Mouse (Mus musculus): ENCODE data around the gene Cryba2.

Cryba2 gene

GRCm38 (mm10) chr1:74893134-74893855 lies at the start of gene Cryba2:
Gene Cryba2, minus strand, starts transcription at chr1:74893143.
- DNase-seq (ENCODE audit: low read depth): no peak

- DNase-seq (ENCODE audit: low read depth): no peak
Observed at GRCm38 (mm10) chr1:74941651-74942360, 48.9 kb upstream of the Cryba2 start.

DNA sequence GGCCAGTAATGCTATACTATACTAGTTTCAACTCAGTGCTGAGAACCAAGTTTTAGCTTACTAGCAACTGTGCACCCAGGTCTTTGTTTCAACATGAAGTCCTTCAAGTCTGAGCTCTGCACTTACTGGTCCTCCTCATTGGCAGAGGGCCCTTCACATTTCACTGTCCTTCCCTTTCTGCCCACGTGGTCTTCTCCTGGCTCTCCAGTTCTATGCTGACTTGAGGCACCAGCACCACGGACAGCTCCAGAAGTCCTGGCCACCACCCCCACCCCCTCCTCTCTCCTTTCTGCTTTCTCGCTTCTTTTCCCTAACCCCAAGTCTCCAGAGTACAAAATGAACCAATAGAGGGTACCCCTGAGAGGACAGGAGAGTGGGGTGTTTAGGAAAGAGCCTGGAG lies 46.8 kb upstream of the Cryba2 start:
- no peak for DNase-seq (ENCODE audit: low read depth)

GRCm38 (mm10) chr1:74936221-74936830 lies 43.4 kb upstream of the Cryba2 start:
- DNase-seq (ENCODE audit: low read depth): no peak

- DNase-seq (ENCODE audit: low read depth): no peak
Observed at GRCm38 (mm10) chr1:74935402-74935801, 42.5 kb upstream of the Cryba2 start, which contains the start of gene Cfap65. Gene Cfap65, minus strand, starts transcription at chr1:74935599.

- no peak for DNase-seq (ENCODE audit: low read depth)
Observed at GRCm38 (mm10) chr1:74927621-74928296, 34.8 kb upstream of the Cryba2 start.

DNA sequence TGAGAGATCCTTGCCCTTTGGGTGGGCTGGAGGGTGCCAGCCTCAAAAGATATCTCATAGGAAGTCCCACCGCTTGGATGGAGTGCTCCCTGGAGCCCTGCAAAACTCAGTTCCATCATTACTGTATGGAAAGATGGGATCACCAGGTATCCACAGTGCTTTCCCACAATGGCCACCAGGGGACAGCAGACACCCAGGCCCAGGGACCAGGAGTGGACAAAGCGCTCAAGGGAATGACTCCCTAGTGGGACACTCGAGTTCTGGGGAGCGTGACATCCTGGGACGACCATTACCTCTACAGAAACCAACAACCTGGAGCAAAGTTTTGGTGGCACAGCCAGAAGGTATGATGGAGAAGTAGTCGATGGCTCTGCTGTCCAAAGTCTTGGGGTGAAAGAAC lies 33.8 kb upstream of the Cryba2 start:
- no peak for DNase-seq (ENCODE audit: low read depth)

- no peak for DNase-seq (ENCODE audit: low read depth)
Observed at GRCm38 (mm10) chr1:74924464-74924863, 31.5 kb upstream of the Cryba2 start.

DNA sequence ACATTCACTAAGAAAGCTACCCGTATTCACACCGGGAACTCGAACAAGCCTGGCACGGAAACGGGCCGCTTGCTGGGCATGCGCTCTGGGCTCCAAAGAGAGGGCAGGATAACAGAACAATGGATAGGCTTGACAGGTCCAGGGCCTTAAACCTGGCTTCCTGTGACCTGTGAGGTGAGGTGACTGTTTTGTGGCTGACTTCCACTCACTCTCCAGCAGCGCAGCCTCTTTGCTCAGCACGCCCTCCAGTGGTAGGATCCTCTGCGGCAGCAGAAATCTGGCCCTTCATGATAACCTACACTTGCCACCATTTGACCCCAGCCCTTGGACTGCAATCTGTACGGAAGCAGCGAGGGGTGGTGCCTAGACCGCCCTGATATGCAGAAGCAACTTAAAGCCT lies 22.8 kb upstream of the Cryba2 start:
- DNase-seq (ENCODE audit: low read depth): no peak

DNA sequence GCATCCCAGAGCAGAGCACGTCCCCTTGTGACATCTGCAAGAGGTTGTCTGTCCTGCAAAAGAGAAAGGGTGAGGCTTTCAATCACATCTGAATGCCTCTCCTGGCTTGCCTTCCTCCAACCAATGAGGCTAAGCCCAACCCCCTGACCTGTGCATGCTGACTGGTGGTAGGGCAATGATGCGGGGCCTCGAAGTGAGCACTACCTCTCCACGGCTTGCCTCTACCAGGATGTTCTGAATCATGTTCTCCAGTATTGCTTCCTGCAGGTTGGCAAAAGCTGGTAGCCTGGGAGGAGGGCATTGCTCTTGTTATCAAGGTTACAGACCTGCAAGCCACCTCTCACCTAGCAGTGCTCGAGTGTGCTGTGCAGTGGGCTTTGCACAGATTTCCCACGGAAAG lies 9.2 kb upstream of the Cryba2 start:
- no peak for DNase-seq (ENCODE audit: low read depth)

DNA sequence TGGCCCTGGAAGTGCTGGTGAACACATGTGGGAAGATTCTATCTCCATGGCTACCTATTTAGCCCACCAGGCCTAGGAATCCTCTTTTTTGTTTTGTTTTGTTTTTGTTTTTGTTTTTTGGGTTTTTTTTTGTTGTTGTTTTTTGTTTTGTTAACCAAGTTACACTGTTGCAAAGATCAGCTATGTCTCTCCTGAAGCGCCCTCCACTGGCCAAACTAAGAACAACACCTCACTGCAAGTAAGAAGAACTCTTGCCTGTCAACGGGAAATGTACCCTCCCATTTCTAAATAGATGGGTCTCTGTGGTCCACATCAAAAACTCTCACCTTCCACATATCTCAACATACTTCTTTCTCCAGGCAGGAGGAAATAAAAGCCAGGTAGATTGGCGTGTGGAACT lies 8.7 kb upstream of the Cryba2 start:
- DNase-seq (ENCODE audit: low read depth): no peak

GRCm38 (mm10) chr1:74900341-74901285 lies 7.7 kb upstream of the Cryba2 start:
- no peak for DNase-seq (ENCODE audit: low read depth)

- no peak for DNase-seq (ENCODE audit: low read depth)
Observed at GRCm38 (mm10) chr1:74898656-74899431, 5.9 kb upstream of the Cryba2 start.

DNA sequence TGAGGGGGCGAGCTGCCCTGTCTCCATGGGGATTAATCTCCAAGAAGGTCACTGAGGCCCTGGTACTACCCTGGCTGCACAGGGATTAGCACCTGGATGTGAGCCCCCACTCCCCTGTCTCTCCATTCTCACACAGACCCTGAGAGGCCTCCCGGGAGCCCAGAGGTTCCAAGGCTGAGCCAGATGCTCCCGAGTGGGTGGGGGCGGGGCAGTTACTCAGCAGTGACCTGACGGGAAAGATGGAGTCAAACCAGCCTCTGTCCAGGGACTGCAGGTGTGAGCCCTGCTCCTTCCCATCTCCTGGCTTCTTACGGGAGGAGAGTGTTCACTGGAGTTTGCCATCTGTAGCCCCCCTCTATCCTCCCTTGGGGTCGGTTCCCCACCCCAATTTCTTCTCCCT lies 5.0 kb upstream of the Cryba2 start:
- DNase-seq (ENCODE audit: low read depth): no peak

DNA sequence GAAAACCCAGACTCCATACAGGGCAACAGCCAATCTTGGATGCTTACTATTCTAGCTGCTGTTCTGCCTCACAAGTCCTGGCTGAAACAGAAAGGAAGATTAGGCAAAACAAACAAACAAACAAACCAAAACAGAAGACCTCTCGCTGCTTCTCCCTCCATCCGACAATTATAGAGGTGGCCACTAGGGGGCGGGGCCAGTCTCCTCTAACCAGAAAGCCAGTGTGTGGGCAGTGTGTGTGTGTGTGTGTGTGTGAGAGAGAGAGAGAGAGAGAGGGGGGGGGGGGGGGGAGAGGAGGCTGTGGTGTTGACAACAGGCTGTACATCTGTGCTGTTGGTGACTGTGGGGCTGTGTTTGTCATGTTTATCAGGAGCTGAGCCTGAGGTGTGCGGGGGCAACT lies 2.0 kb upstream of the Cryba2 start:
- no peak for DNase-seq (ENCODE audit: low read depth)

DNA sequence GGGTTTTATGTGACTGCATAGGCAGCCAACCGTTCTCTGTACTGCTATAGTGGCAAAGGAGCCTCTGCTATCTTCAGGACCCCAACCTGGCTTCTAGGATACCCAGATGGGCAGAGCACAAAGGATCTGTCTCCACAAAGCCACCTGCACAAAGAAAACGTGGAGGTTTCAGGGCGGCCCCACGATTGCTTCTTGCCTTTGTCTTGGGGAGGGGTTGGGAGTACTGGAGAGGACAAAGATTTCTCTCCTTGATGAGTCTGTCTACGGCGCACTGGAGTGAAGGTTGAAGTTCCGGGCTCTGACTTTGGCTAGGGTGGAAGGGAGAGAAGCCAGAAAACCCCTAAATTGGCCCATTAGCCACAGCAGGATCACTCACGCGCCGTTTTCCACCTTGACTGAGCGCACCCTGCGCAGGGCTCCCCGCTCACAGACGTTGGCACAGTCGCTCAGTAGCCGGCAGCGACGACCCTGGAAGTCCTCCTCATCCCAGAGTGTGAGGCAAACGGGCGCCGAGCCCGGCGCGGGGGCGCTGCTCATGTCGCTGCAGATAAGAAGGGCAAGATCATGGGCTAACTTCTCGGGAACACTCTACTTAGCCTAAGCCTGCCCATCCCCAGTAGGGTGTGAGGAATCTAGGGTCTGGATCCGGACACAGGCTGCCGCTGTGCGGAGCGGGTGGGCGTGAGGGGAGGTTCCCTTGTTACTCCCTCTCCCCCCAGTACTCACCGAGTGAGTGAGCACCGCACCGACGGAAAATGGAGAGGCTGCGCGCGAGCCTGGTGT lies 401 bp downstream of the Cryba2 start:
- DNase-seq (ENCODE audit: low read depth): no peak

- no peak for DNase-seq (ENCODE audit: low read depth)
Observed at GRCm38 (mm10) chr1:74891513-74891912, 1.4 kb downstream of the Cryba2 start.

DNA sequence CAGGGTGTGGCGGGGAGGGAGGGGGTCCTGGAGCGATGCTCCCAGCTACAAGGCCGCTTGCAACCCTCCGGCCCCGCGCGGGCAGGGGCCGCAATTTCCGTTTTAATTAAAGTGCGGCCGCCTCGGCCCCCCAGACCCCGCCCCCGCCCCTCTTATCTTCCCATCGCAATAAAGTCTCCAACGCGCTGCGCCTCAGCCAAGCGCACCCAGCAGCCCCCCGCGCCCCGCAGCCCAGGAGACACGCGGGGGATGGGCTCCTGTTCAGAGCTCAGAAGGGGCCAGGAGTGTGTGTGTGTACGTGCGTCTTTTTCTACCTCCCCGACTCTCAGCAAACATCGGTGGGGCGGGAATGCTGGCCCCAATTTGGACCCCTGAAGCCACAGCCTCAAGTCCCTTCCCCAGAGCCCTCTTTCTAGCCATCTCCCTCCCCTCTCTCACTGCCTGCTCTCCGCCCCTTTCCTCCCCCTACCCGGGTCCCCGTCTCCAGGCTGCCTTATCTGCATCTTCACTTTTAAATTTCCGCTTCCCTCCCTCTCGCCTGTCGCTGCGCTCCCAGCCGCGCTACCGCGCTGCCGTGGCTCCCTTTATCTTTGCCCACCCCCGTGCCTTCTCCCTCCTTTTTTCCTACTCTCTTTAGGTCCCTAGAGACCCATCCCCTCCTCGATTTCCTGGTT lies 7.4 kb downstream of the Cryba2 start, which contains the start of gene Fev:
Gene Fev (minus strand): TSS at position 51 of the 674 bp plus-strand sequence.
- DNase-seq (ENCODE audit: low read depth): no peak
